Mouse (Mus musculus): ENCODE data around the gene Col24a1. TPM values are rescaled to one million over a fixed set of nuclear protein-coding genes. Genes with fewer than 3 reads are reported as not detected.

Gene Col24a1
- total RNA-seq (2021), result 1 to 10 TPM in 1 of 2 experiments, under 1 TPM in 1; 0.89 to 2.2 TPM
- long read RNA-seq, experiment 1, result 0 reads
- long read RNA-seq, experiment 2, result 0 reads

- DNase-seq (ENCODE audit: low spot score), result peak; percentile 6
Observed at GRCm38 (mm10) chr3:145292337-145293134, at the start of gene Col24a1. Col24a1 (plus strand) TSS chr3:145292472.

- DNase-seq (ENCODE audit: low spot score), result no peak
Observed at GRCm38 (mm10) chr3:145248040-145248439, 44.2 kb upstream of the Col24a1 start.

GRCm38 (mm10) chr3:145253066-145253465 lies 39.2 kb upstream of the Col24a1 start:
- no peak for DNase-seq (ENCODE audit: low spot score)

GRCm38 (mm10) chr3:145254764-145255396 lies 37.4 kb upstream of the Col24a1 start:
- DNase-seq (ENCODE audit: low spot score), result no peak

- no peak for DNase-seq (ENCODE audit: low spot score)
Observed at GRCm38 (mm10) chr3:145256647-145257046, 35.6 kb upstream of the Col24a1 start.

GRCm38 (mm10) chr3:145259678-145260077 lies 32.6 kb upstream of the Col24a1 start:
- no peak for DNase-seq (ENCODE audit: low spot score)

- no peak for DNase-seq (ENCODE audit: low spot score)
Observed at GRCm38 (mm10) chr3:145263131-145263530, 29.1 kb upstream of the Col24a1 start.

GRCm38 (mm10) chr3:145268066-145268465 lies 24.2 kb upstream of the Col24a1 start:
- no peak for DNase-seq (ENCODE audit: low spot score)

GRCm38 (mm10) chr3:145274191-145274590 lies 18.1 kb upstream of the Col24a1 start:
- no peak for DNase-seq (ENCODE audit: low spot score)

GRCm38 (mm10) chr3:145293207-145293606 lies 935 bp downstream of the Col24a1 start:
- no peak for DNase-seq (ENCODE audit: low spot score)

- DNase-seq (ENCODE audit: low spot score), result no peak
Observed at GRCm38 (mm10) chr3:145293623-145294307, 1.5 kb downstream of the Col24a1 start.

GRCm38 (mm10) chr3:145299980-145300591 lies 7.8 kb downstream of the Col24a1 start:
- DNase-seq (ENCODE audit: low spot score), result no peak

- no peak for DNase-seq (ENCODE audit: low spot score)
Observed at GRCm38 (mm10) chr3:145305311-145305710, 13.0 kb downstream of the Col24a1 start.

GRCm38 (mm10) chr3:145307209-145307608 lies 14.9 kb downstream of the Col24a1 start:
- no peak for DNase-seq (ENCODE audit: low spot score)

GRCm38 (mm10) chr3:145320587-145321274 lies 28.5 kb downstream of the Col24a1 start:
- no peak for DNase-seq (ENCODE audit: low spot score)

- no peak for DNase-seq (ENCODE audit: low spot score)
Observed at GRCm38 (mm10) chr3:145325402-145325801, 33.1 kb downstream of the Col24a1 start.

GRCm38 (mm10) chr3:145331642-145332041 lies 39.4 kb downstream of the Col24a1 start:
- no peak for DNase-seq (ENCODE audit: low spot score)

GRCm38 (mm10) chr3:145334046-145334445 lies 41.8 kb downstream of the Col24a1 start:
- DNase-seq (ENCODE audit: low spot score), result peak; percentile 2

- DNase-seq (ENCODE audit: low spot score), result no peak
Observed at GRCm38 (mm10) chr3:145337161-145337560, 44.9 kb downstream of the Col24a1 start.

- DNase-seq (ENCODE audit: low spot score), result no peak
Observed at GRCm38 (mm10) chr3:145339851-145340499, 47.7 kb downstream of the Col24a1 start.

- no peak for DNase-seq (ENCODE audit: low spot score)
Observed at GRCm38 (mm10) chr3:145348690-145349089, 56.4 kb downstream of the Col24a1 start.

Measured in gastrocnemius, adult 18-20 months (tissue).